Comparison of ENCODE assay signal across 10 mouse cellular contexts in genomic region chr7:67648376-67648775, GRCm38 (mm10). TPM values are rescaled to one million over a fixed set of nuclear protein-coding genes. Genes with fewer than 3 reads are reported as not detected.
DNase-seq lines count a peak whose midpoint lies in the region; ATAC-seq and TF ChIP-seq lines count a peak whose summit lies in the region.
"Had no signal": no experiment of that assay in that cellular context is flagged by ENCODE, and none has a peak within 500 bp of the region (broad histone marks: within the 10 kb centered on the region; RNA-seq: fewer than 3 reads in every experiment).

No protein-coding gene starts in this region.

- no peak for TF ChIP-seq CTCF in liver, postnatal 0 days (IDR thresholded peaks at IDR 0.05; ENCODE audit: low read depth)

- ATAC-seq in heart, embryonic 14.5 days (ENCODE audit: insufficient number of reproducible peaks, insufficient read depth, low FRiP score, low read depth), result no peak
- no peak for ATAC-seq in forebrain, embryonic 16.5 days
- no peak for ATAC-seq in liver, postnatal 0 days

- WGBS in heart, embryonic 14.5 days, result 66% methylated on average over 4 of the region's 4 CpGs
- WGBS in forebrain, embryonic 16.5 days, result 69% methylated on average over 4 of the region's 4 CpGs
- 71% methylated on average over 4 of the region's 4 CpGs for WGBS in liver, postnatal 0 days (ENCODE audit: insufficient replicate concordance)

- no peak for DNase-seq in heart, adult 9 months (ENCODE audit: low spot score in 2 of 2)
- peak; percentile 65 for DNase-seq in adrenal gland, adult 2 months
- DNase-seq in liver, postnatal 0 days, result no peak
- DNase-seq in retina, embryonic 14.5 days (ENCODE audit: low spot score), result no peak
- no peak for DNase-seq in gastrocnemius, adult 8-10 months (ENCODE audit: low spot score in 2 of 2)
- DNase-seq in urinary bladder, adult 2 months (ENCODE audit: low spot score), result no peak
- DNase-seq: spleen, adult 18-20 months had no signal

- H3K4me2 ChIP-seq in heart, embryonic 14.5 days (ENCODE audit: low read length), result peak overlapping the region; percentile 83
- H3K4me2 ChIP-seq in forebrain, embryonic 16.5 days (ENCODE audit: low read length), result 0 out of 2 replicates have a peak overlapping the region, but pooled peaks have one; percentile 13
- peak overlapping the region; percentile 63; the same call in 1 of the 2 replicates for H3K4me2 ChIP-seq in liver, postnatal 0 days (ENCODE audit: low read depth, low read length)

- H3K9ac ChIP-seq in heart, embryonic 14.5 days (ENCODE audit: low read length), result peak overlapping the region; percentile 84
- no peak overlapping the region for H3K9ac ChIP-seq in forebrain, embryonic 16.5 days (replicated peaks; ENCODE audit: low read depth, low read length)
- H3K9ac ChIP-seq in liver, postnatal 0 days (replicated peaks), result no peak overlapping the region
- H3K9ac ChIP-seq: liver, embryonic 15.5 days had no signal

- no peak for TF ChIP-seq EP300 in liver, postnatal 0 days (IDR thresholded peaks at IDR 0.05; ENCODE audit: low read depth)

- no peaks in the 10 kb centered on the region for H3K9me3 ChIP-seq in heart, embryonic 14.5 days (ENCODE audit: control insufficient read depth, low read length)
- H3K9me3 ChIP-seq in forebrain, embryonic 16.5 days (ENCODE audit: control insufficient read depth, low read length), result no peaks in the 10 kb centered on the region
- H3K9me3 ChIP-seq in liver, postnatal 0 days (ENCODE audit: low read length), result no peaks in the 10 kb centered on the region
- H3K9me3 ChIP-seq: liver, embryonic 15.5 days had no signal

- no peaks in the 10 kb centered on the region for H3K36me3 ChIP-seq in heart, embryonic 14.5 days (ENCODE audit: control insufficient read depth, insufficient read depth, low read length)
- no peaks in the 10 kb centered on the region for H3K36me3 ChIP-seq in forebrain, embryonic 16.5 days (ENCODE audit: control insufficient read depth, insufficient read depth)
- H3K36me3 ChIP-seq in liver, postnatal 0 days (replicated peaks; ENCODE audit: insufficient read depth, low read length), result no peaks in the 10 kb centered on the region
- H3K36me3 ChIP-seq: liver, embryonic 15.5 days had no signal

- H3K4me1 ChIP-seq in heart, embryonic 14.5 days (ENCODE audit: control insufficient read depth in 2 of 2, insufficient read depth in 2 of 2, low read length in 2 of 2), result peaks cover 4 to 35% of the 10 kb centered on the region in 2 experiments
- H3K4me1 ChIP-seq in forebrain, embryonic 16.5 days (replicated peaks; ENCODE audit: control insufficient read depth, insufficient read depth, low read length), result peaks cover 27% of the 10 kb centered on the region
- H3K4me1 ChIP-seq in liver, postnatal 0 days (ENCODE audit: insufficient read depth), result peaks cover 6% of the 10 kb centered on the region; the same call in 1 of the 2 replicates

- peak overlapping the region; percentile 24 to 69 for H3K4me3 ChIP-seq in heart, embryonic 14.5 days (ENCODE audit: control insufficient read depth in 1 of 2, insufficient read depth in 1 of 2, low read depth in 1 of 2, low read length in 2 of 2)
- H3K4me3 ChIP-seq in forebrain, embryonic 16.5 days (replicated peaks; ENCODE audit: low read length), result no peak overlapping the region
- H3K4me3 ChIP-seq in liver, postnatal 0 days (ENCODE audit: low read depth, low read length), result no peak overlapping the region

- no peak overlapping the region for H3K27ac ChIP-seq in heart, embryonic 14.5 days (replicated peaks in 1 of 2; ENCODE audit: control insufficient read depth in 1 of 2, insufficient read depth in 1 of 2, low read depth in 2 of 2, low read length in 2 of 2)
- H3K27ac ChIP-seq in forebrain, embryonic 16.5 days (ENCODE audit: low read length), result no peak overlapping the region
- H3K27ac ChIP-seq in liver, postnatal 0 days (ENCODE audit: low read depth), result no peak overlapping the region
- H3K27ac ChIP-seq: liver, embryonic 15.5 days had no signal

- H3K27me3 ChIP-seq in heart, embryonic 14.5 days (ENCODE audit: control insufficient read depth, insufficient read depth, low read length), result no peaks in the 10 kb centered on the region
- H3K27me3 ChIP-seq in forebrain, embryonic 16.5 days (replicated peaks; ENCODE audit: control insufficient read depth, insufficient read depth, low read length), result no peaks in the 10 kb centered on the region
- H3K27me3 ChIP-seq in liver, postnatal 0 days (ENCODE audit: insufficient read depth, low read length), result no peaks in the 10 kb centered on the region
- H3K27me3 ChIP-seq: liver, embryonic 15.5 days had no signal

RNA-seq across cellular contexts. Expression of gene Ttc23, which starts 1.2 kb away (rescaled TPM):
- polyA plus RNA-seq in heart, embryonic 14.5 days (2014; fragmentation: Nextera tagmentation; extraction: Ambion mirVana), result 20.3 and 20.9 TPM in 2 replicates
- total RNA-seq in adrenal gland, adult 2 months (2021), result 10 to 100 TPM; 26.8 to 30.1 TPM
- 4.9 and 5.1 TPM in 2 replicates for polyA plus RNA-seq in adrenal gland, adult 2 months (2012; rRNA removed)
- polyA plus RNA-seq in forebrain, embryonic 16.5 days (2015; fragmentation: Nextera tagmentation; extraction: Ambion mirVana), result 8.4 and 10.6 TPM in 2 replicates
- 8.4 and 9.0 TPM in 2 replicates for polyA plus RNA-seq in liver, postnatal 0 days (2015; fragmentation: Nextera tagmentation; extraction: Ambion mirVana)
- total RNA-seq in gastrocnemius, adult 8-10 months (2022), result 10 to 100 TPM; 17.8 to 24.1 (median 22.1) TPM
- polyA plus RNA-seq in urinary bladder, adult 2 months (2012; rRNA removed), result 15.3 and 21.1 TPM in 2 replicates

RNA-seq across cellular contexts. Expression of gene Lrrc28, which starts 3.3 kb away (rescaled TPM):
- 13.3 and 16.1 TPM in 2 replicates for polyA plus RNA-seq in heart, embryonic 14.5 days (2014; fragmentation: Nextera tagmentation; extraction: Ambion mirVana)
- total RNA-seq in adrenal gland, adult 2 months (2021), result 10 to 100 TPM; 19.4 to 24.7 TPM
- polyA plus RNA-seq in adrenal gland, adult 2 months (2012; rRNA removed), result 18.6 and 24.1 TPM in 2 replicates
- polyA plus RNA-seq in forebrain, embryonic 16.5 days (2015; fragmentation: Nextera tagmentation; extraction: Ambion mirVana), result 31.9 and 34.3 TPM in 2 replicates
- polyA plus RNA-seq in liver, postnatal 0 days (2015; fragmentation: Nextera tagmentation; extraction: Ambion mirVana), result 10.6 and 12.6 TPM in 2 replicates
- 10 to 100 TPM; 26.2 to 35.8 (median 27.6) TPM for total RNA-seq in gastrocnemius, adult 8-10 months (2022)
- 36.5 and 38.5 TPM in 2 replicates for polyA plus RNA-seq in urinary bladder, adult 2 months (2012; rRNA removed)

Comparison
In these comparisons a context has a peak if more than half of its experiments do, and no peak if none do; other contexts are left out.
1. H3K4me2 ChIP-seq: peak in every context shown above with its lines; median percentile 83 in heart, embryonic 14.5 days; 63 in liver, postnatal 0 days; 13 in forebrain, embryonic 16.5 days.
2. H3K4me3 ChIP-seq: peak in heart, embryonic 14.5 days (2 of 2); none in forebrain, embryonic 16.5 days (single experiment) and liver, postnatal 0 days (single experiment).